Mouse (Mus musculus) forebrain, embryonic 14.5 days (tissue): ENCODE results near the gene Zfp316. TPM values are rescaled to one million over a fixed set of nuclear protein-coding genes. Genes with fewer than 3 reads are reported as not detected.

ENCODE experiments used
- ATAC-seq: fragments of 200-750 bp; cut with Nextera tagmentation; 2 replicates; pipeline ENCODE4 v1.8.0; 2017; ENCODE audit warnings: mild to moderate bottlenecking, moderate library complexity
- DNase-seq: peaks from one replicate; pipeline ENCODE4 v3.0.0-alpha.2; 2015; ENCODE audit warnings: low spot score
- H3K27ac ChIP-seq: fragments of 300-500 bp; sonication (generic); 2 replicates; pipeline ENCODE4 v1.5.1; 2014; ENCODE audit warnings: low read depth, mild to moderate bottlenecking, control low read depth, low read length, moderate library complexity
- H3K27me3 ChIP-seq: fragments of 300-500 bp; sonication (generic); replicated peaks from 2 replicates; pipeline ENCODE4 v1.6.1; 2014; ENCODE audit warnings: low read length, control low read depth, mixed read lengths; ENCODE audit not compliant: control insufficient read depth, insufficient read depth
- H3K36me3 ChIP-seq: fragments of 300-500 bp; sonication (generic); 2 replicates; pipeline ENCODE4 v1.6.1; 2014; ENCODE audit warnings: low read length, control low read depth; ENCODE audit not compliant: control insufficient read depth, insufficient read depth
- H3K4me1 ChIP-seq: fragments of 300-500 bp; sonication (generic); 2 replicates; pipeline ENCODE4 v1.6.1; 2014; ENCODE audit warnings: antibody characterized with exemption, low read length, control low read depth; ENCODE audit not compliant: control insufficient read depth, insufficient read depth
- H3K4me2 ChIP-seq: fragments of 300-500 bp; sonication (generic); 2 replicates; pipeline ENCODE4 v1.6.1; 2014; ENCODE audit warnings: mild to moderate bottlenecking, control low read depth, low read length
- H3K4me3 ChIP-seq: fragments of 300-500 bp; sonication (generic); 2 replicates; pipeline ENCODE4 v1.5.1; 2014; ENCODE audit warnings: low read depth, low read length, control low read depth
- H3K9ac ChIP-seq: fragments of 300-500 bp; sonication (generic); 2 replicates; pipeline ENCODE4 v1.6.1; 2014; ENCODE audit warnings: mild to moderate bottlenecking, low read length, control low read depth, moderate library complexity
- H3K9me3 ChIP-seq: fragments of 300-500 bp; sonication (generic); replicated peaks from 2 replicates; pipeline ENCODE4 v1.6.1; 2016; ENCODE audit warnings: low read length, control low read depth, mixed read lengths; ENCODE audit not compliant: control insufficient read depth
- WGBS: fragments of 180-500 bp; shearing (Covaris S2); extraction: QIAGEN DNeasy Blood & Tissue Kit; methylation state at CpG from one replicate; pipeline ENCODE4 v1.1.7; 2014; 5-methylcytosine and 5-hydroxymethylcytosine counted together
- polyA plus RNA-seq: library from polyadenylated mRNA; unstranded; fragments of >200 nt; fragmentation: Nextera tagmentation; extraction: Ambion mirVana; gene quantifications from 2 replicates; pipeline ENCODE4 v1.2.1, GENCODE M21; 2014

Zfp316 gene
- polyA plus RNA-seq, 1 experiment from 2014 or later: 3.3 TPM

DNA sequence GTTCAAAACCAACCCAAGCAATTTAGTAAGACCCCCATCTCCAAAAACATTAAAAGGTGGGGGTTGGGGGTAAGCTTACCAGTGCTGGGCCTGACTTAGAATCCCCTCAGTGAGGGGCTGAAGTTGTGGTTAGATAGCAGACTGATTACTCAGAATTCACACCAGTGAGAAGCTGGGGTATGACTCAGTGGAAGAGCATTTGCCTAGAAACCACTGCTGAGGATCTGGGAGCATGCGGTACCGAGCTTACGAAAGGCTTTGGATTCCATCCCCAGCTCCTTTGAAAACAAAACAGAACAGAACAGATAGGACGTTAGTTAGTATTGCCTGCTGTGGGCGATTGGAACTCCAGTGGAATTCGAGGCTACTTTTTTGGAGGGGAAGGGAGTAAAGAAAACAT, 1.8 kb upstream of the Zfp316 start:
- no peak overlapping the region for H3K4me3 ChIP-seq
- H3K9ac ChIP-seq: no peak overlapping the region
- H3K36me3 ChIP-seq: no peaks in the 10 kb centered on the region
- 91% methylated on average over 6 of the region's 6 CpGs for WGBS
- H3K9me3 ChIP-seq: no peaks in the 10 kb centered on the region
- no peak overlapping the region for H3K27ac ChIP-seq
- DNase-seq (no peak), ATAC-seq (no peak)
- no peak overlapping the region for H3K4me2 ChIP-seq
- H3K4me1 ChIP-seq: peaks cover 14% of the 10 kb centered on the region
- H3K27me3 ChIP-seq: no peaks in the 10 kb centered on the region

- Histone ChIP-seq H3K4me2 (peak overlapping the region; percentile 84), H3K4me3 (peak overlapping the region; percentile 98), H3K27me3 (no peaks in the 10 kb centered on the region), H3K36me3 (no peaks in the 10 kb centered on the region), H3K9ac (peak overlapping the region; percentile 95), H3K9me3 (no peaks in the 10 kb centered on the region), H3K27ac (no peak overlapping the region), H3K4me1 (peaks cover 14% of the 10 kb centered on the region)
- DNase-seq (no peak), ATAC-seq (no peak; the same call in 1 of the 2 replicates)
- 2% methylated on average over 12 of the region's 12 CpGs for WGBS
Measured at GRCm38 (mm10) chr5:143270151-143270519, 313 bp upstream of the Zfp316 start.

DNA sequence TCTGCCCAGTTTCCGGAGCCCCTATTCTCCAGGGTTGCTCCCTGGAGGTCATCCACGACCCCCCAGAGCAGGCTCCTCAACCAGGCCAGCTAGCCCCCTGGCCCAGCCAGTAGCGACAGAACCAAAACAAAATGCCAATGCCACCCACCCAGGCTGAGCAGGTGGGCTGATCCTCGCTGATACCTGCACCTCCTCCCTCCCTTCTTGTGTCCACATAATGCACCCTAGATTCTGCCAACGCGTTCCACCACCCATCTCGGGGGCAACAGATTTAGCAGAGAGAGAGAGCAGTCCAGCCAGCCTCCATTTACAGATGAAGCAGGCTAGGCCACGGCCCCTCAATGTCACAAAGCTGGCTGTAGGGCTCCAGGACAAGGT, 848 bp downstream of the Zfp316 start:
- no peak for DNase-seq
- H3K4me1 ChIP-seq: peaks cover 14% of the 10 kb centered on the region
- 22% methylated on average over 8 of the region's 8 CpGs for WGBS
- H3K27ac ChIP-seq: peak overlapping the region; percentile 79
- H3K4me3 ChIP-seq: peak overlapping the region; percentile 98
- 0 out of 2 replicates have a peak, but pooled peaks have one; percentile 3 for ATAC-seq
- no peaks in the 10 kb centered on the region for H3K27me3 ChIP-seq
- H3K36me3 ChIP-seq: peaks cover 9% of the 10 kb centered on the region
- no peaks in the 10 kb centered on the region for H3K9me3 ChIP-seq
- H3K4me2 ChIP-seq: peak overlapping the region; percentile 84
- H3K9ac ChIP-seq: peak overlapping the region; percentile 95

DNA sequence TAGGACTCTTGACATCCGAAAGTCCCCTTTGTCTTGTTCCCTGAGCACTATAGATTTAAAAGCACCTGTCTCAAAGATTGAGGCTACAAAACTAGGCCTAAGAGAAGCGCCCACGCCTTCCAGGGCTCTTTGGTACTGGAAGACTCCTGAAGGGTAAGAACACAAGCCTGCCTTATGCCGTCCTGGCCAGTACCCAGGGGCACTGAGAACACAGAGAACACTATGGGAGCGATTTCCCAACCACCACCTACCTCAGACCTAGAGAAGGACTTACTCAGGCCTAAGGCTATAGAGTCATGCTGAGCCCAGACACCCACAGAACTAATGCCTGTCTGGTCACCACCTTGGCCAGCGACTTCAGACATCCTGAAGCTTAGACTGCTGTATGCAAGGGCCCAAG, 3.0 kb downstream of the Zfp316 start:
- WGBS: 82% methylated on average over 6 of the region's 6 CpGs
- Histone ChIP-seq H3K4me2 (no peak overlapping the region), H3K36me3 (peaks cover 31% of the 10 kb centered on the region), H3K9ac (no peak overlapping the region), H3K4me3 (no peak overlapping the region), H3K27ac (no peak overlapping the region), H3K4me1 (peaks cover 14% of the 10 kb centered on the region), H3K27me3 (no peaks in the 10 kb centered on the region), H3K9me3 (no peaks in the 10 kb centered on the region)
- DNase-seq: no peak
- no peak for ATAC-seq

- H3K9me3 ChIP-seq: no peaks in the 10 kb centered on the region
- H3K27me3 ChIP-seq: no peaks in the 10 kb centered on the region
- no peak overlapping the region for H3K27ac ChIP-seq
- H3K36me3 ChIP-seq: peaks cover 45% of the 10 kb centered on the region
- H3K9ac ChIP-seq: no peak overlapping the region
- H3K4me3 ChIP-seq: no peak overlapping the region
- no peak for DNase-seq
- peaks cover 10% of the 10 kb centered on the region for H3K4me1 ChIP-seq
- H3K4me2 ChIP-seq: no peak overlapping the region
- 56% methylated on average over 1 of the region's 1 CpGs for WGBS
- no peak for ATAC-seq
Measured at GRCm38 (mm10) chr5:143265409-143265808, 4.4 kb downstream of the Zfp316 start.

GRCm38 (mm10) chr5:143264689-143265088, 5.1 kb downstream of the Zfp316 start:
- Histone ChIP-seq H3K36me3 (peaks cover 52% of the 10 kb centered on the region), H3K4me2 (no peak overlapping the region), H3K4me1 (peaks cover 8% of the 10 kb centered on the region; the same call in 1 of the 2 replicates), H3K9me3 (no peaks in the 10 kb centered on the region), H3K9ac (no peak overlapping the region), H3K27me3 (no peaks in the 10 kb centered on the region), H3K27ac (no peak overlapping the region), H3K4me3 (no peak overlapping the region)
- 91% methylated on average over 10 of the region's 10 CpGs for WGBS
- DNase-seq (no peak), ATAC-seq (no peak)

GRCm38 (mm10) chr5:143261636-143262035, 8.2 kb downstream of the Zfp316 start:
- Histone ChIP-seq H3K9me3 (no peaks in the 10 kb centered on the region), H3K4me3 (no peak overlapping the region), H3K9ac (no peak overlapping the region), H3K4me1 (no peaks in the 10 kb centered on the region), H3K4me2 (no peak overlapping the region), H3K36me3 (peaks cover 76% of the 10 kb centered on the region), H3K27ac (no peak overlapping the region), H3K27me3 (peaks cover 8% of the 10 kb centered on the region)
- 91% methylated on average over 8 of the region's 8 CpGs for WGBS
- no peak for ATAC-seq
- no peak for DNase-seq

DNA sequence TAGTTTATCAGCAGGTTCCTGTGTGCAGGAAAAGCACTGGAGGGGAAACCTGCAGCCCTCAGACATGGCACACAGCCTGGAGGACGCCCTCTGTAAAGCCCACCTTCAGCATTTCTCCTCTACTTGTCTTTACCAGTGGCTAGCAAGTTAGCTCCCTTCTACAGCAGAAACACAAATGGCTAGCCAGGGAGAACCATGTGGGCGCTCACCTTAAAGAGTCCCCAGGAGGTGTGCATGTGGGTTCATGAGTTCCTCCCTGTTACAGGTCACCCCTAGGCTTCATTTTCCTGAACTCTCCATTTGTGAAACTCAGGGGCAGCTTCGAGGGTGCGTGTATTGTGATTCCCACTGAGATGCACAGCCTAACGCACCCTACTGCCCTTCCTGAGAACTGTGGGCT, 14.0 kb downstream of the Zfp316 start:
- Histone ChIP-seq H3K36me3 (peaks cover 90% of the 10 kb centered on the region), H3K27ac (no peak overlapping the region), H3K9ac (no peak overlapping the region), H3K4me1 (peaks cover 2% of the 10 kb centered on the region; the same call in 1 of the 2 replicates), H3K4me3 (no peak overlapping the region), H3K9me3 (no peaks in the 10 kb centered on the region), H3K4me2 (no peak overlapping the region), H3K27me3 (peaks cover 54% of the 10 kb centered on the region)
- DNase-seq (no peak), ATAC-seq (no peak)
- 86% methylated on average over 5 of the region's 5 CpGs for WGBS

DNA sequence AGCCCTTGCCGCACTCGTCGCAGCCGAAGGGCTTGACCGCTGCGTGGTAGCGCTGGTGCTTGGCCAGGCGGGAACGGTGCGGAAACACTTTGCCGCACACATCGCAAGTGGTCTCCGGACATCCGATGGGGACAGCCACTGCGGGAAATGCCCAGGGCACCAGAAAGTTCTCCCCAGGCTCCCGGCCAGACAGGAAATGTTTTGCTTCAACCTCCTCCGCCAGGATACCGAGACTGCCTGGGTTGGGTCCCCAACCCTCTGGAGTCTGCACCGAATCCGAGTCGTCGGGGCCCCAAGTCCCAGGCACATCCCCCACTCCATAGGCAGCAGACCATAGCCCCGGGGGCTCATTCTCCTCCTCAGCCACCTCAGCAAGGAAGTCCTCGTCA, 14.7 kb downstream of the Zfp316 start:
- peaks cover 2% of the 10 kb centered on the region; the same call in 1 of the 2 replicates for H3K4me1 ChIP-seq
- peaks cover 54% of the 10 kb centered on the region for H3K27me3 ChIP-seq
- no peak overlapping the region for H3K4me3 ChIP-seq
- no peak overlapping the region for H3K4me2 ChIP-seq
- H3K36me3 ChIP-seq: peaks cover 83% of the 10 kb centered on the region
- WGBS: 23% methylated on average over 24 of the region's 24 CpGs
- no peak overlapping the region for H3K27ac ChIP-seq
- ATAC-seq (no peak), DNase-seq (no peak)
- no peak overlapping the region for H3K9ac ChIP-seq
- H3K9me3 ChIP-seq: no peaks in the 10 kb centered on the region
